Mouse (Mus musculus): ENCODE results near the gene 1700023F06Rik.

1700023F06Rik gene

DNA sequence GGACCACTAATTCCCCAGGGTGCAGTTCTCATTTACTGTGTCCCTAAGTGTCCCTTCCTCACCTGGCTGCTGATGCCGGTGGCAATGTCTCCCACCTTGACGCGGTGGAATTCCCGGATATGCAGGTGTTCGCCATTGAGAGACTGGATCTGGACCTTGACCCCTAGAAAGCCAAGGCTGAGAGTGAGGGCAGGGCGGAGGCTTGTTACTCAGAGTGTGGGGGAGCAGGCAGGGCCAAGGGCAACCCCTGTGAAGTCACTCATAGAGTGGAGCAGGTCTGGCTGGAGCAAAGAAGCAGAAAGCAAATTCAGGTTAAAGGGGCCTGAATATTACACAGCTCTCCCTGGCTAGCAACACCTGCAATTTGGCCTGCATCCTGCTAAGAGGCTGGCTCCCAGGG, 13.1 kb upstream of the 1700023F06Rik start:
- DNase-seq: no peak

- no peak for DNase-seq
Observed at GRCm38 (mm10) chr11:103219995-103220394, 11.6 kb upstream of the 1700023F06Rik start.

DNA sequence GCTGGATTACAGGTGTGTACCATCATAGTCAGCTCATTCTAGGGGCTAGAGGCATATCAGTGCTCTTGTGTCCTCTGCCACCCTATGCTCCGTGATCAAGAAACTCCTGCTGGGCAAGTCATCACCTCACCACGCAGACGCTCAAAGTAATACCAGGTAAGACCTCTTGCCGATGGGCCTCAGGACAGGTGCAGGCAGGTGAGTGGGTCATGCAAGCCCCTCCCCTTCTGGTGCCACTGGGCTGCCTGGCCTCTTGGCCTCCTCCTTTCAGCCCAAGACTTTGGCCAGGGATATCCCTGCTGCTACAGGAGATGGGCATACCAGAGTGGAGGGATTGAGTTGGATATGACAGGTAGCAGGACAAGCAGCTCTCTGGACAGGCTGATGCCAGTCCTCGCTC, 10.9 kb upstream of the 1700023F06Rik start:
- no peak for DNase-seq

GRCm38 (mm10) chr11:103218517-103218901, 10.2 kb upstream of the 1700023F06Rik start:
- DNase-seq: no peak

GRCm38 (mm10) chr11:103217790-103218516, 9.6 kb upstream of the 1700023F06Rik start, which contains the start of gene Spata32:
Gene Spata32, minus strand, starts transcription at chr11:103218432.
- peak; percentile 76 for DNase-seq

GRCm38 (mm10) chr11:103215355-103215754, 7.0 kb upstream of the 1700023F06Rik start:
- DNase-seq: no peak

- no peak for DNase-seq
Observed at GRCm38 (mm10) chr11:103213712-103214111, 5.4 kb upstream of the 1700023F06Rik start.

GRCm38 (mm10) chr11:103210291-103210690, 1.9 kb upstream of the 1700023F06Rik start:
- no peak for DNase-seq

GRCm38 (mm10) chr11:103206203-103206602, 2.2 kb downstream of the 1700023F06Rik start:
- no peak for DNase-seq

DNA sequence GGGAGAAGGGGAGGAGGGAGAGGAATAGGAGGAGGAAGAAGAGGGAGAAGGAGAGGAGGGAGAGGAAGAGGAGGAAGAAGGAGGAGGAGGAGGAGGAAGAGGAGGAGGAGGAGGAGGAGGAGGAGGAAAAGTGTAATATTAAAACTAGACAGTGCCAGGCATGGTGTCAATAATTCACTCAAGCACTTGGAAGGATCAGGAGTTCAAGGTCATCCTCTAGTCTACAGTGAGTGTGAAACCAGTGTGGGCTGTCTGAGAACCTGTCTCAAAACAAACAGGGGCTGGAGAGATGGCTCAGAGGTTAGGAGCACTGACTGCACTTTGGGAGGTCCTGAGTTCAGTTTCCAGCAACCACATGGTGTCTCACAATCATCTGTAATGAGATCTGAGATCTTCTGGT, 6.0 kb downstream of the 1700023F06Rik start:
- no peak for DNase-seq

DNA sequence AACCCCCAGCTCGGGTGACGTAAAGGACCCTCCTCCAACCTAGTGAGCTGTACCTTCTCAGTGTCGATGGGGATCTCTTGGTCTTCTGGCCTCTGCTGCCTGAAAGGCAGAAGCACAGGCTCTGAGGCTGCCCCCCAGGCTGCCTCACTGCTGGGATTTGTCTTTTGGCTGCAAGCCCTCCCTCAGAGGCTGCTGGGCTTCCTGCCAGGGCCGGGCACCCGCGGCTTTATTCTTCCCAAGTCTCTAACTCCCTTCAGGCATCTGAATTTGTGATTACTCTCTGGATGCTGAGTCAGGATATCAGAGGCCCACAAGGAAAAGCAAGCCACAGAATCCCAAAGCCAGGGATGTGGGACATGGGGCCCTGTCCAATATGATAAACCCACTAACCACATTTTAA, 6.7 kb downstream of the 1700023F06Rik start:
- DNase-seq: peak; percentile 79

DNA sequence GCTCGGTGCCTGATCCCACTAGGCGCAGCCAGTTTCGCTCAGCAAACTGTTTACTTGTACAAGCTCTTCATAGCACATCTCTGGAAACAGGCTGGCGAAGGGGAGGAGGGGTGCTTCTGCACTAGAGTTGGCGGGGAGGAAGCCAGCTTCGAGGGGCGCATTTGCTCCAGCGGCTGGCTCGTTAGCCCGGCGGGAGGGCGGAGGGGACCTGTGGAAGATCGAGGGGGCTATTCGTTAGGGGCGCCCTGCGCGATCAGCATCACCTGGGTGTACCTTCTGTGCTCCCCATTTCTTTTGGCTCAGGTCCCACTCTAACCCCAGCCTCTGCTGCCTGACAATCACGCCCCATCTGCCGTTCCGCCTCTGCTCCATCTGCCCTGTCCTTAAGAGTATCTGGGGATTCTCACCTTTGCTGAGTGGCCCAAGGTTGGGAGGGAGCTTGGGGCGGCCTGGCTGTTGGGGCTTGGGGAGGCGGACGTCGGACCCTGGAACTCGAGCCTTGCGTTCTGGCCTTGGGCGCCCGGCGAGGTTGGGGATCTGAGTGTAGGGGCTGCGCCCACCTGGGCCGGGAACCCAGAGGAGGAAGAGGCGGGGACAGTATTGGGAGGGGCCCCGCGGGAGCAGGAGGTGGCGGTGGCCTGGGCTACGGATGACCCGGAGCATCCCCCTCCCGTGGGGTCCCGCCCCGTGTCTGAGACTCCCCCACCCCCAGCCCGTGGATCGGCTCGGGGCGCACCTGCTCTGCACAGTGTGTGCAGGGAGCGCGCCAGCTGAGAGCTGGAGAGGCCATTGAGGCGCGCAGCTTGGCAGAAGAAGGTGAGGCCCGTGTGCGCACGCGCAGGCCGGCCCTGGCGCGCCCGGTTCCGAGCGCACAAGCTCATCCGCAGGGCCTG, 9.2 kb downstream of the 1700023F06Rik start:
- DNase-seq: peak; percentile 84

DNA sequence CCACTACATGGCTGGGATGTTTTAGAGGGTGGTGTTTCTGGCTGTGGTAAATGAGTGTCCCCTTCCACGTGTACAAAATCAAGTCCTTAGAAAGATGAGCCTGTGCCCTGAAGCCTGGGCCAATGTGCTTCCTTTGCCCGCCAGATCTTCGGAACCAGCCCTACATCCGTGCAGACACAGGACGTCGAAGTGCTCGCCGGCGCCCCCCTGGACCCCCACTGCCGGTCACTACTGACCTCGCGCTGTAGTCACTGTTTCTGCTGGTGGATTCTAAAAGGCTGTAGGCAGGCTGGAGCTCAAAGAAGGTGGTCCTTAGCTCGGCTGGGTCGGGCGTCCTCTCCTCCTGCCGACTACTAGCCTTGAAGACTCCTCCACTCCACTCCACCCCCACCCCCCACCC, 10.0 kb downstream of the 1700023F06Rik start:
- DNase-seq: no peak

DNA sequence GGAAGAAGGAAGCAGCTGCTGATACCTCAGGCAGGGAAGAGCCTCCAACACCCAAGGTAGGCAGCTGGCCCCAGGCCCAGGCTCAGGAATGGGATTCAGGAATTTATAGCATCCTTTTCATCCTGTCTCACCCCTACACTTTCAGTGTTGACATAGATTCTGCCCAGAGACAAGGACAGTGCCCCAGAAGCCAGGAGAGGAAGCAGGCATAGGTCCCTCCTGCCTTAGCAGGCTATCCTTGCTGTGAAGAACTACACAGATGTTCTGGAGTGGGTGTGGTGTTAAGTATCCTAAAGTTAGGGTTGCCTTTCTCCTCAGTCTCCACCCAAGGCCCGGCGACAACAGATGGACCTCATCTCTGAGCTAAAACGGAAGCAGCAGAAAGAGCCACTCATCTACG, 11.0 kb downstream of the 1700023F06Rik start:
- DNase-seq: peak; percentile 60

- DNase-seq: no peak
Observed at GRCm38 (mm10) chr11:103195656-103196055, 12.7 kb downstream of the 1700023F06Rik start.

DNA sequence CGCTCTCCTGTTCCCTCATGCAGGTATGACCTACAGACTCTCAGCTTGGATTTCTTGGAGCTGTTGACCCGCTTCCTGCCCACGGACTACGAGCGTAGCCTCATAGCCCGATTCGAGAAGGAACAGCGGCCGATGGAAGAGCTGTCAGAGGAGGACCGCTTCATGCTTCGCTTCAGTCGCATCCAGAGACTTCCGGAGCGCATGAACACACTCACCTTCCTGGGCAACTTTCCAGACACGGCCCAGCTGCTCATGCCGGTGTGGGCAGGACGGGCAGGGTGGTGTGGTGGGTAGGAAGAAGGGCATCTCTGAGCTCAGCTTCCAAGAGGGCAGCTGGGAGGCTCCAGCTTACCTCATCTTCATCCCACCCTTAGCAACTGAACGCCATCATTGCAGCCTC, 13.1 kb downstream of the 1700023F06Rik start:
- DNase-seq: peak; percentile 44

DNA sequence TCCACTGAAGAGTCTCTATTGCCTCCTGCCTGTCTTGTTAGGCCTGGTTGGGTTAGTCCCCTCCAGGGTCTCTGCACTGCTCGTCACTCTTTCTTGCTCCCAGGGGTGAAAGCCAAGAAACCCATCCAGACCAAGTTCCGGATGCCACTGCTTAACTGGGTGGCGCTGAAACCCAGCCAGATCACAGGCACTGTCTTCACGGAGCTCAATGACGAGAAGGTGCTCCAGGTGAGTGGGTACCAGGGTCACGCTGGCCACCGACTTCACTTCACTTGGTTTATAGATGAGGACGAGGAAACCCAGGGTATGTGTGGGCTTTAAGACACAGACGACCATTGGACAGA, 14.6 kb downstream of the 1700023F06Rik start:
- DNase-seq: no peak

GRCm38 (mm10) chr11:103192956-103193824, 15.2 kb downstream of the 1700023F06Rik start:
- peak; percentile 84 for DNase-seq

GRCm38 (mm10) chr11:103192230-103192955, 16.0 kb downstream of the 1700023F06Rik start:
- DNase-seq: peak; percentile 87

- DNase-seq: no peak
Observed at GRCm38 (mm10) chr11:103184891-103185290, 23.5 kb downstream of the 1700023F06Rik start.

DNA sequence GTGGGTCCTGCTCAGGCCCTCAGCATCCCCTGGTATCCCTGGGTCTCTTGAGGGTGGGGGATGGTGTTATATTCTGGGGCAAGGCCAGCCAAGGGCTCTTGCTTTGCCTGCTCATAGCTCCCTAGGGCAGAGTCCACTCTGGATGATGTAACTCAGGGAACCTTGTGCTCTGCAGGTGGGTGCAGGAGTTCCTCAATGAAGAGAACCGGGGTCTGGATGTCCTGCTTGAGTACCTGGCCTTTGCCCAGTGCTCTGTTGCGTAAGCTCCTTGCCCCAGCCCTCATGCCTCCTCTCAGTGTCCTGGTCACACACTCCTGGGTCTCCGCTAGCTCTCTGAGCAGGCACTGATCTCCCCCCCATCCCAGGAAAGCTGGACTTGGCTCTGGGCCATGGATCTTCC, 26.4 kb downstream of the 1700023F06Rik start:
- no peak for DNase-seq

GRCm38 (mm10) chr11:103181349-103181748, 27.0 kb downstream of the 1700023F06Rik start:
- peak; percentile 37 for DNase-seq

Data from right cerebral cortex, postnatal 25 days (tissue).